Mouse (Mus musculus) monocyte, adult 5-6 weeks (primary cell): ENCODE results near the gene Tcp11l1. TPM values are rescaled to one million over a fixed set of nuclear protein-coding genes. Genes with fewer than 3 reads are reported as not detected.

Experiments used
- ATAC-seq: fragments of 153-309, 156-312 bp; replicated peaks from 2 replicates; pipeline ENCODE4 v1.8.0; 2017; ENCODE audit warnings: mild to moderate bottlenecking; ENCODE audit not compliant: low TSS enrichment, insufficient number of reproducible peaks, severe bottlenecking, poor library complexity, low FRiP score
- total RNA-seq: library from RNA; stranded (forward); fragments of 200-1000, 200-491, 200-594 nt; gene quantifications from 3 replicates; pipeline ENCODE4 v1.2.3, GENCODE M21; 2017

Gene Tcp11l1
- total RNA-seq, 1 experiment from 2014 or later, result 3.4 TPM

- no peak for ATAC-seq
These were observed 5.3 kb upstream of the Tcp11l1 start for GRCm38 (mm10) chr2:104717231-104717735.

DNA sequence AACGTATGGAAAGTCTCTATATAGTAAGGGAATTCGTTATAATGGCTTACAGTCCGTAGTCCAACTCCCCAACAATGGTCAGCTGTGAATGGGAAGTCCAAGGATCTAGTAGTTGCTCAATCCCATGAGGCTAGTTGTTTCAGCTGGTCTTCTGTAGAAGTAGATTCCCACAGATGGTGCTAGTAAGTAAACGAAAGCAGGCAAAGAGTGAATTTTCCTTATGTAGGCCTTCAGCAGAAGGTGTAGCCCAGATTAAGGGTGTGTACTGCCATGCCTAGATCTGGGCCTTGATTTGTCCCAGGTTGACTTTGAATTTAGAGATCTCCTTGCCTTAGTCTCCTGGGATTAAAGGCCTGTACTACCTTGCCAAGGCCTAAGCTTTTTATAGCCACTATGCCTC is 4.3 kb upstream of the Tcp11l1 start, which contains the start of gene Pin1rt1:
Pin1rt1 (minus strand) TSS at position 101 of the 400 bp plus-strand sequence.
- ATAC-seq, result no peak

DNA sequence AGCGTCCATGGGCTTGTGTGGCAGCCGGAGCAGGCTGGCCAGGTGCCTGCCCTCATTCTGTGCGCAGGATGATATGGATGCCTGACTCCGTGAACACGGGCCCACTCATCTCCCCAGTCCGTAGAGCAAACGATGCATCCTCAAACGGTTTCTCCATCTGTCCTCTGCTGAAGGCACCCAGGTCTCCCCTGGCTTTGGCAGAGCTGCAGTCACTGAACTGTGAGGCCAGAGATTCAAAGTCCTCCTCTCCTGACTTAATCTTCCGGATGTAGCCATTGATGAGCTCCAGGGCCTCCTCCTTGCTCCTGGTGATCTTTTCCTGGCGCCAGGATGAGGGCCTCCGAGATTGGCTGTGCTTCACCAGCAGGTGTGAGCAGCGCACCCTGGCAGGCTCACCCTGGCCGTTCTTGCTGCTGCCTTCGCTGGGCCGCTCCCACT is 2.3 kb upstream of the Tcp11l1 start:
- no peak for ATAC-seq

DNA sequence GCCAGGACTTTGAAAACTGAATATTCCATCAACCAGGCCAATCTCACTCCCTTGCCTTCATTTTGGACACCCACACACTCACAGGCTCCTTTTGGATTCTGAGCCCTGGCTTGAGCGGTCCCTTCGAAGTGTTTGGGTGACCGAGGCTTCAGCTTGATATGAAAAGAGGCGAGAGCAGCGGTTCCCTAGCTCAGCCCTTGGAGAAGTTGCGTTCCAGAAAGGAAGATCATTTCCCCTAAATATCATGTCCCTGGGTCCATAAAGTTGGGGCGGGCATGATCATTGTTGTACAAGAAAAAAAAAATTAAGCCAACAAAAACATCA is 479 bp upstream of the Tcp11l1 start:
- no peak for ATAC-seq

- no peak for ATAC-seq
These were observed 1.1 kb downstream of the Tcp11l1 start for GRCm38 (mm10) chr2:104710670-104711370.

- ATAC-seq, result no peak
These were observed 2.1 kb downstream of the Tcp11l1 start for GRCm38 (mm10) chr2:104709786-104710337.

GRCm38 (mm10) chr2:104704355-104704754 is 7.6 kb downstream of the Tcp11l1 start:
- no peak for ATAC-seq

- no peak for ATAC-seq
These were observed 8.8 kb downstream of the Tcp11l1 start for GRCm38 (mm10) chr2:104703158-104703557.

DNA sequence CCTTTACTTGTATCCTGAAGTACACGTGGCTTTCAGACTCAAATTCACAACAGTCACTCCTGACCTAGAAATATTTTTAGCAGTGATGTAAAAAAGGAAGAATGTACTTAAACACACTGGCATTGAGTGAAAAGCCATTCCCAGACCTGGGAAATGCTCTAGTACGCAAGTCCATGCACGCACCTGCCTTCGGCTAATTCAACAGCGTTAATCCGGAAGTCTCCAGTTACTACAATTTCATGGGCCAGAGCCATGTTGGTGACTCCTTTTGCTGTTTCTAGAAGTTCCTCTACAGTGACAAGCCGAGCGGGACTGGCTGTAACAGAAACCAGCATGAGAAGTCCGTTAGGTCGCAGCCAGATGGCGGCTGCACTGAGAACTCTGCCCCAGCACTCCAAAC is 12.3 kb downstream of the Tcp11l1 start:
- no peak for ATAC-seq

GRCm38 (mm10) chr2:104692551-104692950 is 19.4 kb downstream of the Tcp11l1 start:
- no peak for ATAC-seq

DNA sequence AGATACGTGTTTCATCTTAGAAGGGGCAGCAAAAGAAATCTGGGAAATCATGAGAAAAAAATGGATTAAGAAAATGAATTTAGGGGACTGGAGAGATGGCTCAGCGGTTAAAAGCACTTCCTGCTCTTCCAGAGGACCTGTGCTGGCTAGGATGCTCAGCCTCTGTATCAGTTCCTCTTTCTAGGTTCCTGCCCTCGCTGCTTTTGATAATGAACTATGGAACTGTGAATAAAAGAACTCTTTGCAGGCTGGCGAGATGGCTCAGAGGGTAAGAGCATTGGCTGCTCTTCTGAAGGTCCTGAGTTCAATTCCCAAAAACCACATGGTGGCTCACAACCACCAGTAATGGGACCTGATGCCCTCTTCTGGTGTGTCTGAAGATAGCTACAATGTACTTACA is 21.2 kb downstream of the Tcp11l1 start:
- ATAC-seq, result peak; percentile 59; the same call in 1 of the 2 replicates

GRCm38 (mm10) chr2:104688724-104689123 is 23.2 kb downstream of the Tcp11l1 start:
- no peak for ATAC-seq

GRCm38 (mm10) chr2:104688321-104688720 is 23.6 kb downstream of the Tcp11l1 start:
- no peak for ATAC-seq

DNA sequence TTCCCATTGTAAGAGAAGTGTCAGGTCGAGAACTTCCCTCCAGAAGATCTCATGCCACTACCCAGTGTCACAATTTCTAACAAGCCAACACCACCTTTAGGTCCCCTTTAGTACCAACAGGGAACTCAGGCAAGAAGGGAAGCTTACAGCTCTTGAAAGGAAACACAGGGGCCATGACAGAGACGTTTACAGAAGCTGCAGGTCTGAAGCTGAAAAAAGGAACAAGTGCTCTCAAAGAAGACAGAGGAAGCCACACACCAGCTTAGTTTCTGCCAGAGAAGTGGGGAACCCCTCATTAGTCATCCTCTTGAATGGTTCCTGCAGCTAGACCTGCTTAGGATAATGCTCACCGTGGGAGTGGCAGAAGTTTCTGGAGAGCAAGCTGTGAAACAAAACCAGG is 24.7 kb downstream of the Tcp11l1 start:
- peak; percentile 69 for ATAC-seq

DNA sequence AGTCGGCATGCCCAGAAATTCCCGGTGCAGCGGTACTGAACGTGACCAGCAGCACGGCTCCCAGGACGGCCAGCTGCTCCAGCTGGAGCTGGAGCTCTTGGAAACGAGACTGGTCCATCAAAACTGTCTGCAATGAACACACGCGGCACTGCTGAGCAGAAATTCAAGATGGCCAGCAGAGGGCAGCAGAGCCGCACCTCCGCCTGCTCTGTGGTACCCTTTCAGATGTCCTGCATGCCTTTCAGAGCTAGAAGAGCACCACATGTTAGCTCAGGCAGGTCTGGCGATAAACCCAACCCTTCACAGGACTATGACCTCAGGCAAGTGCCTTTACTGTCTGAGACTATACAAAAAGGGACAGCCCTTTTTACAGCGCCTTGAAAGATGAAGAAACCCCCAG is 26.6 kb downstream of the Tcp11l1 start:
- ATAC-seq, result peak; percentile 64

DNA sequence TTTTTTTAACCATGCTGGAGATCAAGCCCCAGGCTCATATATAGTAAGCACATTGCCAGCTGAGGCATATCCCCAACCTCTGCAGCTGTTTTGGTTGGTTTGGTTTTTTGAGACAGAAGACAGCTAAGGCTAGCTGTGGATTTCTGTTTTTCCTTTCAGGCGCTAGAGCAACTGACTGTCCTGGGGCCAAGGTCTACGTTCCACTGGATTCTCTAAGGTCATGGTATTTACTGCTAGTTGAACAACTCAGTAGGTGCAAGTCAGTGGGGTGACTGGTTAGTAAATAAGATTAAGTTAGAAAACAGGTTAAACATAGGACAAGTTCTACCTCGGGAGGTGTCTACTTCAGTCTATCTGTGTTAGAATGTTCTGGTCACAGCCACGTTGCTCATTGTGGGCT is 27.2 kb downstream of the Tcp11l1 start:
- no peak for ATAC-seq

DNA sequence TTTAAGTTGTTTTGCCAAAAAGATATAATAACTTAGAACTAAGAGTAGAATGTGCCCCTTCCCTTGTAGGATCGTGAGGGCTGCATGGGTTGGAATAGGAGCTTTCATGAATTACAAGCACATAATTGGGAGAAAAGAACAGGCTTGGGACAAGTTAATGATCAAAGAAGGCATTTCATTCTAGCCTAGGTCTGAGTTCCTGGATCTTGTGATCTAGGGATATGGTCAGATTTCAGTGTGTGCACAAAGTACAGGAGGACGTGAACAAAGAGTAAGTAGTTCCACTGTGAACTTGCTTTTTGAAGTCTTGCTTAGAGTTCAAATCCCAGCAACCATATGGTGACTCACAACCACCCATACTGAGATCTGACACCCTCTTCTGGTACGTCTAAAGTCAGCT is 34.6 kb downstream of the Tcp11l1 start:
- no peak for ATAC-seq

DNA sequence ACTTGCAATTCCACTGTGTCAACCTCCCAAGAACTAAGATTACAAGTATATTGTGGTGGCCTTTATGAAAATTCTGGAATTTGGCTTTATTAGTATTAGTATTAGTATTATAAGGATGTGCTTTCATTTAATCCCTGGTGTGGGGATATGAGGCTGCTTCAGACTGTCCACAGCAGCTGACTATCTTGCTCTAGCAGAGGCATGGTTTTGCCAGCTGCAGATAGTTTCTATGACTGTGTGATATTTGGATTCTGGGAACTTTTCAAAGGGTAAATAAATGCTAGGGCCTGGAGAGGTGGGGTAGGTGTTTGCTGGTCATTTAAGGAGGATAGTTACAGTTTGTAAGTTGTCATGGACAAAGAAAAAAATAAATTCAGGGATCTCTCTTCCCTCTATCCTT is 40.2 kb downstream of the Tcp11l1 start:
- no peak for ATAC-seq

DNA sequence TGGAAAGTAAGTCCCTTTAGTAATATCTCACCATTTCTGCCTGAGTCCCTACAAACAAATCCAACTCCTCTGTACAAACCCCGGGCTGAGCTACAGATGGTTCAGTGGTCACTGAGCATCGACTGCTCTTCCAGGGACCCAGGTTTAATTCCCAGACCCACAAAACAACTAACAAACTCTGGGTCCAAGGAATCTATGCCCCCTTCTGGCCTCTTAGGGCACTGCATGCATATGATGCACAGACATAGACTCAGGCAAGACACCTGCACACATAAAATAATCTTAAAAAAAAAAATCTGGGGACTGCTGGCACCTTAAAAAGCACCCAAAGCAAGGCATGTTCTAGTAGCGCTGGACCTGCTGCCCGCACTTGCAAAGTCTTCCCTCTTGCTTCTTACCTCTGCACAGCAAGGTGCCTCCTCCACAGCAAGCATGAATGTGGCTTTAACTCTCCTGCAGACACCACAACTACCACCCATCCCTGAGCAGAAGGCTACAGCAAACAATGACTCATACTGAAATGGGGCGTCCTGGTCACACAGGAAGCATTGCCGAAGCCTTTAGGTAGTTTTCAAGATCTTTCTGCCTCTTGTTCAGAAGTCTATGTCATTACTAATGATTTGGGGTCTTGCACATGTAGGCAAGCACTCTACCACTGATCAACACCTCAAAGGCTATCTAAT is 42.7 kb downstream of the Tcp11l1 start:
- no peak for ATAC-seq
